Mouse (Mus musculus): ENCODE measurements around the gene Trappc2l. TPM values are rescaled to one million over a fixed set of nuclear protein-coding genes. Genes with fewer than 3 reads are reported as not detected.

Gene Trappc2l
- polyA plus RNA-seq, 1 experiment from 2014 or later = 30.0 TPM

GRCm38 (mm10) chr8:122616181-122616905, 4.9 kb downstream of the Trappc2l start:
- Histone ChIP-seq H3K9me3 (replicated peaks) (no peaks in the 10 kb centered on the region), H3K27ac (no peak overlapping the region), H3K4me3 (no peak overlapping the region), H3K27me3 (replicated peaks) (peaks cover 2% of the 10 kb centered on the region; the same call in 1 of the 2 replicates), H3K4me2 (no peak overlapping the region), H3K36me3 (peaks cover 15% of the 10 kb centered on the region; the same call in 1 of the 2 replicates), H3K9ac (no peak overlapping the region), H3K4me1 (peaks cover 42% of the 10 kb centered on the region)
- no peak for ATAC-seq
- 65% methylated on average over 9 of the region's 9 CpGs for WGBS (ENCODE audit: insufficient replicate concordance)

GRCm38 (mm10) chr8:122617947-122618546, 6.6 kb downstream of the Trappc2l start:
- peak overlapping the region; percentile 86 for H3K27ac ChIP-seq
- H3K4me3 ChIP-seq = no peak overlapping the region
- H3K9me3 ChIP-seq (replicated peaks) = no peaks in the 10 kb centered on the region
- H3K9ac ChIP-seq = peak overlapping the region; percentile 44
- peaks cover 29% of the 10 kb centered on the region for H3K4me1 ChIP-seq
- H3K36me3 ChIP-seq = peaks cover 15% of the 10 kb centered on the region; the same call in 1 of the 2 replicates
- peaks cover 14% of the 10 kb centered on the region for H3K27me3 ChIP-seq (replicated peaks)
- 45% methylated on average over 5 of the region's 7 CpGs for WGBS (ENCODE audit: insufficient replicate concordance)
- H3K4me2 ChIP-seq = peak overlapping the region; percentile 50
- peak; percentile 19 for ATAC-seq

GRCm38 (mm10) chr8:122618660-122619378, 7.4 kb downstream of the Trappc2l start:
- Histone ChIP-seq H3K27me3 (replicated peaks) (peaks cover 14% of the 10 kb centered on the region), H3K9me3 (replicated peaks) (no peaks in the 10 kb centered on the region), H3K4me2 (peak overlapping the region; percentile 50), H3K4me1 (peaks cover 28% of the 10 kb centered on the region), H3K36me3 (peaks cover 15% of the 10 kb centered on the region; the same call in 1 of the 2 replicates), H3K27ac (peak overlapping the region; percentile 86), H3K4me3 (no peak overlapping the region), H3K9ac (peak overlapping the region; percentile 56)
- WGBS (ENCODE audit: insufficient replicate concordance) = 24% methylated on average over 6 of the region's 6 CpGs
- ATAC-seq = peak; percentile 95

GRCm38 (mm10) chr8:122620446-122620845, 9.0 kb downstream of the Trappc2l start:
- H3K36me3 ChIP-seq = peaks cover 3% of the 10 kb centered on the region; the same call in 1 of the 2 replicates
- H3K9ac ChIP-seq = no peak overlapping the region
- H3K27me3 ChIP-seq (replicated peaks) = peaks cover 14% of the 10 kb centered on the region
- H3K4me2 ChIP-seq = no peak overlapping the region
- 35% methylated on average over 5 of the region's 5 CpGs for WGBS (ENCODE audit: insufficient replicate concordance)
- H3K4me1 ChIP-seq = peaks cover 28% of the 10 kb centered on the region
- H3K27ac ChIP-seq = no peak overlapping the region
- ATAC-seq = no peak
- H3K4me3 ChIP-seq = no peak overlapping the region
- H3K9me3 ChIP-seq (replicated peaks) = no peaks in the 10 kb centered on the region

GRCm38 (mm10) chr8:122622727-122623126, 11.3 kb downstream of the Trappc2l start, which contains the start of gene Pabpn1l:
Gene Pabpn1l, minus strand, starts transcription at chr8:122622739.
- no peak within 1 kb of the TSS for H3K27ac ChIP-seq
- H3K9ac ChIP-seq = no peak within 1 kb of the TSS
- H3K4me2 ChIP-seq = no peak within 1 kb of the TSS
- H3K36me3 ChIP-seq = no peaks in the 10 kb centered on the region
- peaks cover 37% of the 10 kb centered on the region for H3K4me1 ChIP-seq
- H3K27me3 ChIP-seq (replicated peaks) = peaks cover 14% of the 10 kb centered on the region
- ATAC-seq = no peak
- no peak within 1 kb of the TSS for H3K4me3 ChIP-seq
- no peaks in the 10 kb centered on the region for H3K9me3 ChIP-seq (replicated peaks)
- 62% methylated on average over 6 of the region's 6 CpGs for WGBS (ENCODE audit: insufficient replicate concordance)

- Histone ChIP-seq H3K4me2 (no peak overlapping the region), H3K9ac (no peak overlapping the region), H3K9me3 (replicated peaks) (no peaks in the 10 kb centered on the region), H3K27ac (no peak overlapping the region), H3K36me3 (peaks cover 10% of the 10 kb centered on the region), H3K27me3 (replicated peaks) (peaks cover 14% of the 10 kb centered on the region), H3K4me3 (no peak overlapping the region), H3K4me1 (peaks cover 26% of the 10 kb centered on the region)
- no peak for ATAC-seq
- 78% methylated on average over 17 of the region's 17 CpGs for WGBS (ENCODE audit: insufficient replicate concordance)
These were observed 12.6 kb downstream of the Trappc2l start for GRCm38 (mm10) chr8:122623844-122624642.

GRCm38 (mm10) chr8:122624653-122625052, 13.2 kb downstream of the Trappc2l start:
- no peak overlapping the region for H3K9ac ChIP-seq
- ATAC-seq = no peak
- no peaks in the 10 kb centered on the region for H3K9me3 ChIP-seq (replicated peaks)
- H3K27me3 ChIP-seq (replicated peaks) = peaks cover 14% of the 10 kb centered on the region
- H3K27ac ChIP-seq = no peak overlapping the region
- peaks cover 20% of the 10 kb centered on the region for H3K4me1 ChIP-seq
- 58% methylated on average over 5 of the region's 5 CpGs for WGBS (ENCODE audit: insufficient replicate concordance)
- H3K4me3 ChIP-seq = no peak overlapping the region
- peaks cover 16% of the 10 kb centered on the region for H3K36me3 ChIP-seq
- H3K4me2 ChIP-seq = no peak overlapping the region

GRCm38 (mm10) chr8:122625811-122626210, 14.4 kb downstream of the Trappc2l start:
- ATAC-seq = no peak
- no peak overlapping the region for H3K4me3 ChIP-seq
- H3K36me3 ChIP-seq = peaks cover 26% of the 10 kb centered on the region
- H3K27me3 ChIP-seq (replicated peaks) = peaks cover 14% of the 10 kb centered on the region
- H3K9me3 ChIP-seq (replicated peaks) = no peaks in the 10 kb centered on the region
- no peak overlapping the region for H3K27ac ChIP-seq
- WGBS (ENCODE audit: insufficient replicate concordance) = 64% methylated on average over 9 of the region's 9 CpGs
- peaks cover 9% of the 10 kb centered on the region for H3K4me1 ChIP-seq
- H3K9ac ChIP-seq = no peak overlapping the region
- no peak overlapping the region for H3K4me2 ChIP-seq

- 72% methylated on average over 2 of the region's 2 CpGs for WGBS (ENCODE audit: insufficient replicate concordance)
- Histone ChIP-seq H3K9me3 (replicated peaks) (no peaks in the 10 kb centered on the region), H3K4me1 (peaks cover 9% of the 10 kb centered on the region), H3K9ac (no peak overlapping the region), H3K4me3 (no peak overlapping the region), H3K4me2 (no peak overlapping the region), H3K36me3 (peaks cover 32% of the 10 kb centered on the region), H3K27ac (no peak overlapping the region), H3K27me3 (replicated peaks) (peaks cover 8% of the 10 kb centered on the region; the same call in 1 of the 2 replicates)
- 0 out of 2 replicates have a peak, but pooled peaks have one; percentile 10 for ATAC-seq
These were observed 15.5 kb downstream of the Trappc2l start for GRCm38 (mm10) chr8:122626896-122627295.

- Histone ChIP-seq H3K4me2 (no peak overlapping the region), H3K36me3 (peaks cover 56% of the 10 kb centered on the region), H3K27ac (no peak overlapping the region), H3K4me1 (peaks cover 9% of the 10 kb centered on the region), H3K9me3 (replicated peaks) (no peaks in the 10 kb centered on the region), H3K9ac (no peak overlapping the region), H3K27me3 (replicated peaks) (no peaks in the 10 kb centered on the region), H3K4me3 (no peak overlapping the region)
- no peak for ATAC-seq
- WGBS (ENCODE audit: insufficient replicate concordance) = 77% methylated on average over 10 of the region's 10 CpGs
These were observed 17.9 kb downstream of the Trappc2l start for GRCm38 (mm10) chr8:122629388-122629787.

GRCm38 (mm10) chr8:122630696-122631095, 19.3 kb downstream of the Trappc2l start:
- Histone ChIP-seq H3K4me3 (no peak overlapping the region), H3K27me3 (replicated peaks) (no peaks in the 10 kb centered on the region), H3K27ac (no peak overlapping the region), H3K36me3 (peaks cover 70% of the 10 kb centered on the region), H3K4me1 (peaks cover 18% of the 10 kb centered on the region), H3K9me3 (replicated peaks) (no peaks in the 10 kb centered on the region), H3K4me2 (peak overlapping the region; percentile 25; the same call in 1 of the 2 replicates), H3K9ac (no peak overlapping the region)
- 81% methylated on average over 22 of the region's 22 CpGs for WGBS (ENCODE audit: insufficient replicate concordance)
- ATAC-seq = no peak

Data from liver, embryonic 12.5 days (tissue).